Mouse (Mus musculus): ENCODE measurements at regions not wholly inside any gene's neighbourhood (a gene's known extent, or its start where the extent isn't known, plus 50 kb on each side); places are given as distances from the start of the nearest gene placed in this dataset.

DNA sequence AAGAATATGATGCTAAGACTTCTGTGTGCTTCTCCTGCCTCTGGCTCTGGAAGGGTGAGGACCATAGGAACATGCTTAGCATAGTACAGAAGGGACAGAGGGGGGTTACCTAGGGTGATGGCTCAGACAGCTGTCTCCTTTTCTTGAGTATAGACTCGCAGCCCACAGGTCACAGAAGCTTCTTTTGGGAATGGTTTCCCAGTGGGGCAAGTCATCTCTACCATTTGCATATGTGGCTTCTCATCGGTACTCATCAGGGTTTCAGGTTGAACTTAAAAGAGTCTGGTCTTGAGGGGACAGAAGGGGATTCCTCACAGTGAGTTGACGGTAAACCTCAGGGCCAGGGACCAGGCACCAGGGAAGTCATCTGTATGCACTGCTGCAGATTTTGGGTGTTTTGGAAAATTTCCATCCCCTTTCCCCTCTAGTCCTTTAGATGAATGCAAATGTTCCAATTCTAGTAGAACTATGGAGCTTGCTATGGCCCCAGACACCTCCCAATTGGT is 223.4 kb upstream of the Id2 start:
- DNase-seq, result no peak

DNA sequence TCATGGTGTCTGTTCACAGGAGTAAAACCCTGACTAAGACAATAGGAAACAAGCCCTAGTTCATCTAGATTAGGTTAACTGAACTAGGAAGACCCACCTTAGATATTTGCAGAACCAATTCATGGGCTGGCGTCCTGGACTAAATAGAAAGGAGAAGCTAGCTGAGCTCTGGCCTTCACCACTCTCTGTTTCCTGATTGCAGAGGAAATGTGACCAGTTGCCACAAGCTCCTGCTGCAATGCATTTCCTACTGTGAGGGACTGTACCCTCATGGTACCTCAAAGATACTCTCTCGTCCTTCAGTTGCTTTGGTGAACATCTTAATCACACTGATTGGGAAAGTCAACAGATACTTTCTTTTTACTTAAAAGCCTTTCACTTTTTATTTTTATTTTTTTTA is 222.9 kb upstream of the Id2 start:
- no peak for DNase-seq

DNA sequence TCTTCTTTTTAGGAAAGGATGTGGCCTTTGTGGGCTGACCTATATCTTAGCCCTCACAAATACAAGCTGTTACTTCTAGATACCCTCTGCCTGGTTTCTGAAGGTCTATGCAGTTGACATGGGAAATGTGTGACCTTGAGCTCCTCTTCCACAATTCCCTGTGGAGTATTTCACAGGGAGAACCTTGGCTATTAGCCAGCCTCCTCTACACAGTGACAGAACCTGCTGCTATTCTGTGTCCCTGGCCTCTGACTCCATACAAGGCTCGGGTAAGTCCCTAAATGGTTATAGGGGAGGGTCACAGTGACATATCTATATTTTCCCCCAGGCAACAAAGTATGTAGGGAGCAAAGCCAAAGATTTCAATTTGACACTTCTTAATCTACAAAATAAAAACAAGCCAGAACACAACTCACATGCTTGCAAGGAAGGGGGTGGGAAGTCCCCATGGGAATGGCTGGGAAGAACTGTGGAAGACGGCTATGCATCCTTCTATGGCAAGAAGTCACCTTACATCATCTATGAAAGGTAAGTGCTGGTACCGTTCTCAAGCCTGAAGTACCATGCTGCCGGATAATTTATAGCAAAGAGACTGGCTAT is 221.2 kb upstream of the Id2 start:
- DNase-seq, result no peak

DNA sequence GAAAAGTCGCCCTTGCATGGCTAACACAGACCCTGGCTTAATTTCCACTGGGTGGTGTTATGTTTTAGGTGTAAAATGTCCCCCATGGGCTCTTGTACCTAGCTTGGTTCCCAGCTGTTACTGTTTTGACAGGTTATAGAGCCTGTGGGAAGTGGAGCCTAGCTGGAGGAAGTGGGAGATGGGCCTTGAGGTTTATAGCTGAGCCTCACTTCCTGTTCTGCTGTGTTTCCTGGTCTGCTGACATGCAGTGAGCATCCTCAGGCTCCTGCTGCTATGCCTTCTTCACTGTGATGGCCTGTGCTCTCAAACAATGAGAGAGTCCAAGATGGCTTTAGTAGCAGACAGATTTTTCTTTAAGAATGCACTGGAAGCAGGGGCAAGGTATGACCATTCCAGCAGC is 219.0 kb upstream of the Id2 start:
- no peak for DNase-seq

DNA sequence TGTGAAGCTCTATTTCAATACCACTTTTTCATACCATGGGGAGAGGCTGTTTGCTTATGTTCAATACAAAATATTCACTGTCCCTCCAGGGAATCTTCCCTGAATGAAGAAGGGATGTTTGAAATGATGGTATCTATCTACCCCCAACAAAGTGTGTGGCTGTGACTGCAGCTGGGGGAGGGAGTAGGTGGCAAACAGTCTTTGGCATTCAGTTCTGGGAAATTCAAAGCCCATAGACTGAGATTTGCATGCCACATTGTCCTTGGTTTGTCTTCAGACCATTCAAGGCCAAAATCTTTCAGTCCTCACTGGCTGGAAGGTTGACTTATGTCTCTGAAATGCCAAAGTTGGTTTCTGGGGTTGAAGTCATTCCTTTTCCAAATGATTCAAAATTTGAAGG is 216.3 kb upstream of the Id2 start:
- DNase-seq, result no peak

DNA sequence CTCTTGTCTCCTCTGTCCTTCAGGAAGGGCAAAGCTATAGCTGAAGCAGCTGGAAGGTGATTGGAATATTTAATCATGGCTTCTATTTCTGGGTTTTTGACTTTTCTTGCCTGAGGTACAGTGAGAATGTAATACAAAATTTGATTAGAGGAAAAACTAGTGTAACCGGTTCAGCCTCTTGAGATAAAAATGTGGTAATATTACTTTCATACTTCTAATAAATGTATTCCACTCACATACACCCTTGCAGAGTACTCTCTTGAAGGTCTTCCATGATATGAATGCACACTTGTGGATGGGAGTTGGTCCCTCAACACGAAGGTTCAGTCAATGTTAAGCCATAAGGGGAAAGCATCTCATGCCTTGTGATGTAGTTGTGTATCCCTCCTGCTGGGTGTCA is 215.4 kb upstream of the Id2 start:
- DNase-seq, result no peak

DNA sequence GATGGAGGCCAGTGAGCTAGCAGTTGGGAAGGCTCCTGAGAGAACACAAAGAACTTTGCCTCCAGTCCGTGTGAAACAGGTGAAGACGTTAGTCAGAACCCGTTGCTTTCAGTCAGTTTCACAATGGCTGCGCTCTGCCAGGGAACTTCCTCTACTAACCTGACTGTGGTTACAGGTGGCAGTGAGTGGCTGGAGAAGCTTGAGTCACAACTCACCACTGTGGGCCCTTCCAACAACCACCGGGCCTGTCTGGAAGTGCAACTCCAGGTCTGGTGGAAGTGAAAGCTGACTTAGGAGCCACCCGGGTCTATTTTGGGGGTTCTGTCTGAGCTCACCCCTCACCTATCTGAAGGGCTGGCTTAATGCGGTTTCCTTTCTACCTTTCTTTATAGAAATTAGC is 214.8 kb upstream of the Id2 start:
- DNase-seq, result no peak

DNA sequence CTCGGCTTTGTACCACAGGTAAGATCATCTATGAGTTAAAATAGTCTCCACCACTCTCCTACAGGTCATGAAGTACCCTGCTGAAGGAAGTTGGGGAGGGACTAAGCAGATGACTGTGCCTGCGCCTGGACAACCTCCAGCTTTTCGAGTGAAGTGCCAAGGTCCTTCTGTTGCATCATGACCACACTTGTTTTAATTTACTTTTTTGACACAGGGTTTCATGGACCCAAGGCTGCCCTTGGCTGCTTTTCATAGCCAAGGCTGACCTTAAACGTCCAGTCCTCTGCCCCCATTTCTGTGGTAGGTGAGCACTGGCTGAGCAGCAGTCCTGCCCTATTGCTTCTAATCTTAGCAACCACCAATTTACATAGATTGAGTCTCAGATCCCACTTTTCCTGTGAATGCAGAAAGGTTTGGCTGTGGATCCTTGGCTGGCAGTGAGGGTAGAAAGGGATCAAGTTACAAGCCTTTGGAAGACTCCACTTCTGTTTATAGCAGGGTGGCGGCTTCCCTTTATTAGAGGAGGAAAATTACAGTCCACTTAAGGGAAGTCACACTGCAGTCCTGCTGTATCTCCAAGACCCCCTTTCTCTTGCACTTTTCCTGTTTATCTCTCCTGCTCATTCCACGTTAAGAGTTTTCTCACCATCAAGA is 213.5 kb upstream of the Id2 start:
- DNase-seq, result no peak

DNA sequence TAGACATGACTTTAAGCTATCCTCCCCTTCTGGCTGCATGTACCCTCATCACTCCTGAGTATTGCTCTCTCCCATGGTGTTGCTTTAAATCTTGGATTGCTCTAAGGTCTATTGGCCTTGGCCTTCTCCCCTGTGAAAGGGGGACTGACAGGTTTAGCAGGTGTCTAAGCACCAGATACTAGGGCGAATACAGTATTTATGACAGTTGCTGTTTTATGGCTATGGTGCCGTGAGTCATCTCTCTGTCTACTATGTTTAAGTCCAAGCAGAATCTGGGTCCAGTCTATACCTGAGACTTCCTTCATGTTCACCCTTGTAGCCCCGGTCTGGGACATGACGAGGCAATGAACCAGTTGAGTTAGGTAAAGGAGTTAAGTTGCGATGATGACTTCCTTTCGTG is 212.3 kb upstream of the Id2 start:
- DNase-seq, result no peak

DNA sequence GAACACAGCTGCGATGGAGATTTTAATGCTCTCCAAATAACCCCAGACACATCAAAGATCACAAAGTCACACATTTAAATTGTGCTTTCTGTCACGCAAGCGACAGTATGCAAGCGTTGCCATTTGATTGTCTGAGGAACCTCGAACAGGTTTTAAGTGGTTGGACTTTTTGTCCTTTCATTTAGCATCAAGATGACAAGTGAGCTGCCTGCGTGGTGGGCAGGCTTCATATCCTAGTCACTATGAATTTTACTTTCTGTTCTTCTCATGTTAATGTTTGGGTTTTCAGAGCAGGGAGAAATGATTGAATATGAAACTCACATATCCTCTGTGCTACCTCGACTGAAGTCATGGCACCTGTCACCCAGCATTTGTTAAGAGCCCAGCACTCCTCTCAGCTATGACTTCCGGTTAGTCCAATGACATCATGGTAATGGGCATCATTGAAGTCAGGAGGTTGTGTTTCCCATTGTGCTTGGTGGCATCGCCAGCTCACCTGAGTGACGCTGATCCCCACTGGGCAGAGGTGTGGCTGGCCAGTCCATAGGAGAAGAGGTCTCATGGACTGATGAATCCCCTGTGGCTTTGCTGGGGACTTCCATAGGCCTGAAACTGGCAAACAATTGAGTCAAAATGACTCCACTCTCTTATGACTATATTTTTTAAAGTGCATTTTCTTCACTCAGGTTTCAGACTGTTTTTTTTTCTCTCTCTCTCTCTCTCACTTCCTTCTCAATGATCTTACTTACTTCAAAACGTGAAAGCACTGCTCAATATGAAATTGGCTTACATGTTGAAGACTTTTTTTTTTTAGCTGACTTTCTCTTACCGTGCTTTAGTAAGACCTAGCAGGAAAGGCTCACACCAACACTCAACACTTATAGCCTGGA is 209.1 kb upstream of the Id2 start:
- no peak for DNase-seq

DNA sequence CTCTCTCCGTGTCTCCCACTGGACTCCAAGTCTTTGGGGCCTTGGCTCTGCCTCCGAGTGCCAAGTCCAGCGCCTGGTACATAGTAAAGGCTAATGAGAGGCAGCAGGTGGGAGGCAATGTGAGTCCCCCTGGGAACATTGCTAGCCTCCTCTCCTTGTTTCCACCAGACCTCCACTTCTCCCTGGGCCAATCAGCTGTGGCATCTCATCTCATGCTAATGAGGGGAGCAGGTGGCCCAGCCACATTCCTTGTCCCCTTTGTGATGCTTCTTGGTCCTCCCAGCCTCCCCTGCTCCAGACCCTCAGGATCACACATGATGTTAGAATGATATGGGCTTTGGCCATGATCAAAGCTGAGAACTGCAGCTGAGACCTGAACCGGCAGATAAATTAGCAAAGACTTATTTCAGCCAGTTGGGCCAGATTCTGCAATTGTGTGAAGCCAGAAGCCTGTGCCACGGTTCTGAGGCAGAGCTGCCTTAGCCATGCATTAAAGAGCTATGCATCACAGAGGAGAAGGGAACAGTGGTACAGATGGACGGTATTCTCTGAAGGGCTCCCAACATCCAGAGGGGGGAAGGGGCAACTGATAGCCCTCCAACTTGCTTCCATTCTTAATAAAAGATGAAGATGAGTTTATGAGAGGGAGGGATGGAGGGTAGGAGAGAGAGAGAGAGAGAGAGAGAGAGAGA is 208.0 kb upstream of the Id2 start:
- no peak for DNase-seq

DNA sequence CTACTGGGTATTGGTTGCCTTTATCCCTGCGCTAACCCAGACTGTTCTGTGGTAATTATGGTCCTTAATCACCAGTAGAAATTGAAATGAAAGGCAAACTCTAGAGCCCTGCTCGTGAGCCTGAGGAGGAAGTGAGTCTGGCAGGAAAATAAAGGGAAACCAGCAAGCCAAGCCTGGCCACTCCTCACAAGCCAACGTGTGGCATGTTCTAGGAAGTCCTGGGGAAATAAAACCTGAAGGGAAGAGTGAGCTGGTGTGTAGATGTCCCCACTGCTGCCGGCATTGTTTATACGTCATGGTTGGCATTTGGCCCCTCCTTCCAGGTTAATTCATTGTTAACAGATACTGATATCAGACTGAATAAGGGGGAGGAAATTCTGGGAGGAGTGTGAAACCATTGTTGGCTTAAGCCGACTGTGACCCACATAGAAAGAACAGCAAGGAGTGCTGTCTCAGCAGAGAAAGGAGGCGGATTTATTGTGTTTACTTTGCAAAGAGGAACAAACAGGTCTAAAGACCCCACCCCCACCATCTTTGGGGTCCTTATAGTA is 206.6 kb upstream of the Id2 start:
- DNase-seq, result no peak

DNA sequence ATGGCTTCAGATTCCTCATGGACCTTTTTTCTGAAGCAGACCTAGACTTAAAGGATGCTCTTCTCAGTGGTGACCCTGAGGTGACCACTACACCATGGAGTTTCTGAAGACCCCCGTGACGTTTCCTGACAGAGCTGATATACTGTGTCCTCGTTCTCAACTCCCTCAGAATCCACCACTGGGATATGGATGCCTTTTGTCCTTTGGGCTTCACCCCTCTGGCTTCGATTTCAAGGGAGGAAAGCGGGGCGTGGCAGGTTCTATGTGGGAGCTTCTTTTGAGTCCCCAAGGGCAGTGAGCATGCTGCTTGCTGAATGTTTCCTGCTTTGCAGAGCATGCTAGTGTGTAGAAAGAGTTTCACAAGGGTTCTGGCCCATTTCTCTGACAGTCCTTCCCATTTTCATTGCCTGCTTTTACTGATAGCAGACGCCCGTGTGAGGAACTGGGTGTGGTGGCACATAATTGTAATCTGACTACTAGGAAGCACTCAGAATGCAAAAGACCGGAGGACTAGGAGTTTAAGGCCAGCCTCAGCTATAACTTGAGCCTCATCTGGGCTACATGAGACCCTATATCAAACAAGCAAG is 204.0 kb upstream of the Id2 start:
- DNase-seq, result no peak

DNA sequence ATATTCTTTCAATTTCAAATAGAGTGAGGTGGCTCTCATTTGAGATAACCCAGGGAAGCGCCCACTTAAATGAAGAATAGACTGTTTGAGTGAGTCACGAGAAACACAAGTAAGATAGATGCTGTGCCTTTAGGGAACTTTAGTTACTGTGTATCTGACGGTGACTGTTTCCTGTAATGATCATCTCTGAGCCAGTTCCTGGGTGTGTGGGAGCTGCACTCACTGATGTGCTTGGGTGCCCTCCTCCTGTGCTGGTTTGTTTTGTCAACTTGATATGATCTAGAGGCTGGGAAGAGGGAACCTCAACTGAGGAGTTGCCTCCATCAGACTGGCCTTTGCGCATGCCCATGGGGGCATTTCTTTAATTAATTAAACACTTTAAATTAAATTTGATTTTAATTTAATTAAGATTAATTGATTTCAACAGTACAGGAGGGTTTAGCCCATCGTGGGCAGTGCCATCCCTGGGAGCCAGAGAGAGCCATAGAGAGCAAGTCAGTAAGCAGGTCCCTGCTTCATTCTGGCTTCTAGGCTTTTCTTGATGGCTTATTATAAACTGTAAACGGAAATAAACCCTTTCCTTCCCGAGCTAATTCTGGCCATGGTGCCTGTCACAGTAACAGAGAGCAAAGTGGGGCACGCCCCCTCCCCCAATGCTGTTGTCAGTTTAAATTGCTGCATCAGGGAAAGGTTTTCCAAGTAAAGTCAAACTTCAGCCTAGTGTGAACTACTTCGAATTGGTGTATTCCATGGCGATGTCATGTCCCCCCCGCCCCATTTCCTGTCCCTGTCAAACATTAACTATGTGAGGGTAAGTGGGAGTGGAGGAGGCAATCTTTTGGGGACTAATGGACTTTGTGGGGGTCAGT is 202.9 kb upstream of the Id2 start:
- DNase-seq, result no peak

DNA sequence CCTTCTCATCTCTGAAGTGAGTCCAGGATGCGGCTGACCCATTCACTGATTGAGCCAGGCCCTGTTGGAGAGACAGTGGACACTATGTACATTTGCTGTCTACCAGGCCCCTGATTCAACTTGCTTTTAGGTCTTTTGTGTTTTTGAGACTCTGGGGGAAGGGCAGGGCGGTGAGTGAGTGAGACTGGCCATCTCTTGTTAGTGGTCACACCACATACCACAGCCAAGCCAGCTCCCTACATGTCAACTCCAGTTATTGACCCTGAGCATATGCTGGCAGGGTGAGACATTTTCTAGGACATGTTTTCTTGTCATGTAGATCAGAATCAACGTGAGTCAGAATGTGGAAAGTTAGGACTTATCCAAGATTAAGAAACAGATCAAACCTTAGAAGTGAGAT is 201.8 kb upstream of the Id2 start:
- no peak for DNase-seq

DNA sequence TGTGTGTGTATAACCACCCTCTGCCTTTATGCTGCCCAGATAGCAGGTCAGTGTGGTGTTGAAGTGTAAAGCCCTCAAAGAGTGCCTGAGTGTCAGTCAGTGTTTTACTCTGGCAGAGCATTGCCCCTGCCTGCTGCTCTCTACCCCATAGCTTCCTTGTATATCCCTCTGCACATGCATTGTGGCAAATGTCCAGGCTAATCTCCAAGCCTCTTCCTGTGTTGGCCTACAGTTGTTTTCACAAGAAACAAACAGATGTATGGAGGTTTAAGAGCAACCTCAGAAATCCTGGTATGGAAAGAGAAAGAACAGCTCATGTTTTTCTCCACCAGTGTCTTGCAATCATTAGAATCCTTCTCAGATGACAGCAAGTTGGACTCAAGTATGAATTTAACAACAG is 201.0 kb upstream of the Id2 start:
- DNase-seq, result no peak

DNA sequence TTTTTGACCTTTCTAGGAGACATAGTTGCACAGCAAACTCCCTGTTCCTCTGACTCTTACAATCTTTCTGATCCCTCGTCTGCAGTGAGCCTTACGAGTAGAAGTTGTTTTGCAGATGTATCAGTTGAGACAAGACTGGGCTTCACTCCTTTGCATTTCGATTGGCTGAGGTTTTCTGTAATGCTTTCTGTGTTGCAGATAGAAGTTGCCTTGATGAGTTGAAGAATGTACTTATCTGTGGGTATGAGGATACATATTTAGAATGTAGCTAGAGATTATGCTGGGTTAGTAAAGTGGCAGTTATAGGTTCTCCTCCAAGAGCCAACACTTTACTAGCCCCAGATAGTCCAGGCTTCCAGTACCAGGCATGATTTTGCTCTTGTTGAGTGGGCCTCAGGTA is 199.7 kb upstream of the Id2 start:
- DNase-seq, result no peak

DNA sequence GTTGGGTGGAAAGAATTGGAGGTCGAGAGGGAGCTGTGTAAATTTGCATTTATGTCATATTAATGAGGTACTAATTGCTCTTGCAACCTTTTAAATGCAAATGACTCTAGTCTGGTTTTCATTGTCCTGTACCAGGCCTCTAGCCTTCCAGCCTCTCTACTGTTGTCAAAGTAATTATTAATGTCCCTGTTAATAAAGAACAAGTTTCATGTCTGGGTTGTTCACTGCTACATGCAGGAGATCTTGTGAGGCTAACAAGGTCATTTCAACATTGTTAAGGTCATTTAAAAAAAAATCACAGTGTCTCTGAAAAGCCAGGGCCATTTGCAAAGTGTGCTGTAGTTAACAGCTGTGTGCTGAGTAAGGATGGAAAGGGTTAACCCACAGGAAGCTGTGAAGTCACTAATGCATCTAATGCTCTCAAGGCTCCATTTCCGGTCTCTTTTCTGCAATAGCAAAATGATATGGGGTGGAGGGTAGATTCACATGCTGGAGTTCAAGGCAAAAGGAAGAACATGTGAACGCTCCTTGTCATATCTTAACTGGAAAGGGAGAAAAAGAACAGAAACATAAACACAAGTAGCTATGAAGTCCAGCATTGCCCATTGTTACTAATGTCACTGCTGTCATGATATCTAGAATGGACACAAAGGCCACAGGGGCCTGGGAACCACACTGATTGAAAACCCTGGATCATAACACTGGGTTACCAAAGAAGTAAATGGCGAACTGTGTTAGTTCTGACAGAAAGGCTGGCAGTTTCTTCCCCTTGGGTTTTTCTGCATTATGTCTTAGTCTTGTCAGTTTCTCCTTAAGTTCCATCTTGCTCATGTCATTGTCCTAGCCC is 197.5 kb upstream of the Id2 start:
- DNase-seq, result no peak

DNA sequence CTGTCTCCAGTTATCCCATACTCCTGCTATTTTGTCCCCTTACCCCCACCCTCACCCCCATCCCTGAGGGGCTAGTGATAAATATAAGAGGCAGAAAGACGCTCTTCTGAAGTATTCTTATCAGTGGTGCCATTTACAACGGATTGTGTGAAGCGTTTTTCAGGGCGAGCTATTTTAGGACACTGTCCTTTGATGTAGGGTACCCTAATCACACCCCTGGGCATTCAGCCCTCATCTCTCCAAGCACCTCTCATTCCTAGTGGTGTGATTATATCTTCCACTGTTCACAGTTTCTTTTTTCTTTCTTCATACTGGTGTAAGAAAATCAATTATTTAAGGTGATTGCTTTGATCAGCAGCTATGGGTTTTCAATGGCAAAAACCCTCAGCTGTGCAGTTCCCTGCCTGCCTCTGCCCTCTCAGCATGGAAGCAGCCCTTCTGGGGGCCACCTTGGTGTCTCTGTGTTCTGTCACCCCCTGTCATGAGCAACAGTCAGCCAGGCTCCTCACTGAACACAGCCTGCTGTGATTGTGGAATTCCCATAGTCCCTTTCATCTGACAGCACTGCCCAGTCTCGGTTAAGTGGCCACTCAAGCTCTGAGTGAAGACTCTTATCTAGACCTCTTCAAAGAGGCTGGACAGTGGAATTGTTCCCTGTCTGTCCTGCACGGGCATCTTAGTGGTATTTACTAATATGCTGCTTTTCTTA is 196.7 kb upstream of the Id2 start:
- no peak for DNase-seq

DNA sequence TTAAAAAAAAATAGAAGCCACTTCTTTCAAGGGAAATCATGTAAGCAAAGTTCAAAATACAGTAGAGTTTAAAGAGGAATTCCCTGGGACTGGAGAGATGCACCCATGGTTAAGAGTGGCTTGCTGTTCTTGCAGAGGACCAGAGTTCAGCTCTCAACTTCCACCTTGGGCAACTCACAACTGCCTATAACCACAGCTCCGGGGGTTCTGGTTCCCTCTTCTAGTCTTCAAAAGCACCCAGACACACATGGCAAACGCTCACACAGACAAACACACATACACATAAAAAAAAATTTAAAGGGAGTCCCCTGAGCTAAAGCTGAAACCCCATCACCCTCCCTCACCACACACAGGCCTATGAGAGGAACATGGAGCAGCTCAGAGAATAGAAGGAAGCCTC is 192.4 kb upstream of the Id2 start:
- DNase-seq, result no peak

All from cerebellum, adult 9-10 months (tissue).